Mouse (Mus musculus) brain, embryonic 18.5 days (tissue): ENCODE data around the gene Prrt3.

Experiments used
- DNase-seq: peaks from one replicate; pipeline ENCODE4 v3.0.0-alpha.2; 2012; ENCODE audit warnings: low read depth, low spot score

Gene Prrt3

DNA sequence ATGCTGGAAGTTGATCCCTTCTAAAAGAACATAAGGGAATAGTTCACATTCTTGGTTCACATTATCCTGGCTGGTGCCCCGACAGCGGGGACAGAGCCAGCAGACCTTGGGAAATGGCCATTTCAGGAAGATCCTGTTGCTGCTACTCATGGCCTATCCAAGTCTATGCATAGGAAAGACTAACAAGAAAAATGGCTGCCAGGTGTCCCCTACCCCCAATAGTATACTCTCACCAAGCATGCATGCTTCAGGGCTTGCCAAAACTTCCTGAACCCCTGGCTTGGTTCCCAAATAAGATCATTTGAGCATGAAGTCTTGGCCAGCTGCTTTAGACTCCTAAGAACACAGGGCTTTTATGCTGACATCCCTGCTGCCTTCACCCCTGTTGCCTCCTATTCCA, 49.9 kb downstream of the Prrt3 start:
- DNase-seq = no peak

DNA sequence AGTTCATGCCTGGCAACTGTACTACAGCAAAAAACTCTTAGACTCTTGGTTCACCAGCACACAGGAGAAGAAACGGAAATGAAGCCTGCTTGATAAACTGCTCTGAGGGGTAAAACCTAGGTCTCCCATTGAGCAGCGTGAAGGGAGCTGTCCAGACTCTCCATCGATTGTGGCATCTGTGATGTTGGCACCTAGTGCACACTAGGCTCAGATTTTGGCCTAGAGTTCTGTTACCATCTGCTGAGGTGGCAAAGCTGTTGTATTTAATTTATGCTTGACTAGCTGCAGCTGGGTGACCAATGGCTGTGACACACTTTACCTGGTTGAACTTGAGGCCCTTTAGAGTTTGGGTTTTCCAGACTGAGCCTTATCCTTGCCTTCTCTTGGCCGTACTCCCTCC, 54.1 kb downstream of the Prrt3 start:
- no peak for DNase-seq

DNA sequence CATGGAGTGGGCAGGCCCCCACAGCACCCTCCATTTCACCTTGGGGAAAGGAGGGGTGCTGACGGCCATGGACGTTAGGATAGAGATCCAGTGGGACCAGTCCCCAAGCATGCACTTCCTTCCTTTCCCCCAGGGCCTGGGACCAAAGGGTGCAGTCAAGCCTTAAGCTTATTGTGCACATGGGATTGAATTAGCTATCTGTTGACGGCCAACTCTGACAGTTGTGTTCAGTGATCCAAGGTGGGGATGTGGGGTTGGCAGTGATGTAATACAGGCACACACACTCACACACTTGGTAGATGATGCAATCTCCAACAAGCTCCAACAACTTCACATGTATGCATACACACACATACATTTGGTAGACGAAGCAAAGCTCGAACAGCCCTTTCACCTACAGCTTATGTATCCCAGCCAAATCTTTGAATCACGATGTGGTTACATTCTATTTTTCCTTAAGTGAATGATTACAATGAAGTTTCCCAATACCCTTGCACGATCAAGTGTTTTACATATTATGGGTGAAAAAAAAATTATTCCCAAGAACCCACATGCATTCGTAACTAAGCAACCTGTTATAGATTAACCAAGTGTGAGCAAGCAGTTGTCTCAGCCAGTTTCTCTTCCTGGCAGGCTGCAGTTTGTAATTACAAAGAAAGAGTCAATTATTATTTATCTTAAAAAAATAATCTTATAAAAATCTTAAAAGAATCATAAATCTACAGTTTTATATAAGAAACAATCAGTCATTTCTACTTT, 57.3 kb downstream of the Prrt3 start:
- no peak for DNase-seq
